Mouse (Mus musculus): ENCODE measurements around the gene Syna. TPM values are rescaled to one million over a fixed set of nuclear protein-coding genes. Genes with fewer than 3 reads are reported as not detected.

Syna gene
- 0.07 TPM in 2 replicates for polyA plus RNA-seq (2015; fragmentation: Nextera tagmentation; extraction: Ambion mirVana)

GRCm38 (mm10) chr5:134560071-134560449, at the start of gene Syna:
Gene Syna (minus strand): TSS chr5:134560171.
- no peaks in the 10 kb centered on the region for H3K4me1 ChIP-seq (replicated peaks; ENCODE audit: control insufficient read depth, insufficient read depth)
- 89% methylated on average over 7 of the region's 7 CpGs for WGBS
- H3K9me3 ChIP-seq (ENCODE audit: control insufficient read depth, low read length): no peaks in the 10 kb centered on the region
- TF ChIP-seq EP300 (optimal IDR thresholded peaks at IDR 0.05): no peak
- no peak for TF ChIP-seq CTCF (IDR thresholded peaks at IDR 0.05; ENCODE audit: low read depth)
- no peak within 1 kb of the TSS for H3K4me3 ChIP-seq (ENCODE audit: low read depth, low read length)
- ATAC-seq (ENCODE audit: low FRiP score, low TSS enrichment) (no peak), DNase-seq (ENCODE audit: low spot score) (no peak)
- no peaks in the 10 kb centered on the region for H3K27me3 ChIP-seq (ENCODE audit: control insufficient read depth, insufficient read depth, low read length)
- H3K36me3 ChIP-seq (ENCODE audit: control insufficient read depth, insufficient read depth, low read length): no peaks in the 10 kb centered on the region
- no peak within 1 kb of the TSS for H3K4me2 ChIP-seq (replicated peaks; ENCODE audit: low read depth)
- H3K9ac ChIP-seq (ENCODE audit: low read length): no peak within 1 kb of the TSS
- no peak within 1 kb of the TSS for H3K27ac ChIP-seq (replicated peaks)

GRCm38 (mm10) chr5:134607121-134607520, 47.1 kb upstream of the Syna start:
- WGBS: 32% methylated on average over 5 of the region's 5 CpGs
- Histone ChIP-seq H3K4me2 (replicated peaks; ENCODE audit: low read depth) (no peak overlapping the region), H3K36me3 (ENCODE audit: control insufficient read depth, insufficient read depth, low read length) (no peaks in the 10 kb centered on the region), H3K9me3 (ENCODE audit: control insufficient read depth, low read length) (no peaks in the 10 kb centered on the region), H3K4me3 (ENCODE audit: low read depth, low read length) (no peak overlapping the region), H3K4me1 (replicated peaks; ENCODE audit: control insufficient read depth, insufficient read depth) (no peaks in the 10 kb centered on the region), H3K27me3 (ENCODE audit: control insufficient read depth, insufficient read depth, low read length) (no peaks in the 10 kb centered on the region), H3K9ac (ENCODE audit: low read length) (no peak overlapping the region), H3K27ac (replicated peaks) (no peak overlapping the region)
- no peak for DNase-seq (ENCODE audit: low spot score)
- ATAC-seq (ENCODE audit: low FRiP score, low TSS enrichment): no peak; the same call in 1 of the 2 replicates
- TF ChIP-seq CTCF (IDR thresholded peaks at IDR 0.05; ENCODE audit: low read depth) (no peak), EP300 (optimal IDR thresholded peaks at IDR 0.05) (no peak)

- Histone ChIP-seq H3K27ac (replicated peaks) (no peak overlapping the region), H3K4me2 (replicated peaks; ENCODE audit: low read depth) (no peak overlapping the region), H3K4me1 (replicated peaks; ENCODE audit: control insufficient read depth, insufficient read depth) (no peaks in the 10 kb centered on the region), H3K9ac (ENCODE audit: low read length) (no peak overlapping the region), H3K9me3 (ENCODE audit: control insufficient read depth, low read length) (no peaks in the 10 kb centered on the region), H3K36me3 (ENCODE audit: control insufficient read depth, insufficient read depth, low read length) (no peaks in the 10 kb centered on the region), H3K4me3 (ENCODE audit: low read depth, low read length) (no peak overlapping the region), H3K27me3 (ENCODE audit: control insufficient read depth, insufficient read depth, low read length) (no peaks in the 10 kb centered on the region)
- no peak for TF ChIP-seq EP300 (optimal IDR thresholded peaks at IDR 0.05)
- peak; percentile 34 for TF ChIP-seq CTCF (IDR thresholded peaks at IDR 0.05; ENCODE audit: low read depth)
- DNase-seq (ENCODE audit: low spot score) (no peak), ATAC-seq (ENCODE audit: low FRiP score, low TSS enrichment) (no peak)
Measured at GRCm38 (mm10) chr5:134606314-134606713, 46.3 kb upstream of the Syna start.

GRCm38 (mm10) chr5:134604376-134604775, 44.4 kb upstream of the Syna start:
- no peak overlapping the region for H3K4me3 ChIP-seq (ENCODE audit: low read depth, low read length)
- no peak overlapping the region for H3K27ac ChIP-seq (replicated peaks)
- no peak overlapping the region for H3K9ac ChIP-seq (ENCODE audit: low read length)
- H3K9me3 ChIP-seq (ENCODE audit: control insufficient read depth, low read length): no peaks in the 10 kb centered on the region
- 84% methylated on average over 11 of the region's 11 CpGs for WGBS
- no peak for DNase-seq (ENCODE audit: low spot score)
- H3K36me3 ChIP-seq (ENCODE audit: control insufficient read depth, insufficient read depth, low read length): 0 out of 2 replicates have a peak, but pooled peaks cover 2% of the 10 kb centered on the region
- H3K4me2 ChIP-seq (replicated peaks; ENCODE audit: low read depth): no peak overlapping the region
- ATAC-seq (ENCODE audit: low FRiP score, low TSS enrichment): no peak
- no peaks in the 10 kb centered on the region for H3K4me1 ChIP-seq (replicated peaks; ENCODE audit: control insufficient read depth, insufficient read depth)
- H3K27me3 ChIP-seq (ENCODE audit: control insufficient read depth, insufficient read depth, low read length): no peaks in the 10 kb centered on the region
- TF ChIP-seq CTCF (IDR thresholded peaks at IDR 0.05; ENCODE audit: low read depth): no peak
- no peak for TF ChIP-seq EP300 (optimal IDR thresholded peaks at IDR 0.05)

GRCm38 (mm10) chr5:134597711-134598110, 37.7 kb upstream of the Syna start:
- Histone ChIP-seq H3K9me3 (ENCODE audit: control insufficient read depth, low read length) (no peaks in the 10 kb centered on the region), H3K36me3 (ENCODE audit: control insufficient read depth, insufficient read depth, low read length) (peaks cover 17% of the 10 kb centered on the region), H3K9ac (ENCODE audit: low read length) (no peak overlapping the region), H3K27me3 (ENCODE audit: control insufficient read depth, insufficient read depth, low read length) (no peaks in the 10 kb centered on the region), H3K4me2 (replicated peaks; ENCODE audit: low read depth) (no peak overlapping the region), H3K27ac (replicated peaks) (no peak overlapping the region), H3K4me1 (replicated peaks; ENCODE audit: control insufficient read depth, insufficient read depth) (no peaks in the 10 kb centered on the region), H3K4me3 (ENCODE audit: low read depth, low read length) (no peak overlapping the region)
- 78% methylated on average over 10 of the region's 10 CpGs for WGBS
- ATAC-seq (ENCODE audit: low FRiP score, low TSS enrichment): no peak
- TF ChIP-seq EP300 (optimal IDR thresholded peaks at IDR 0.05) (no peak), CTCF (IDR thresholded peaks at IDR 0.05; ENCODE audit: low read depth) (no peak)
- DNase-seq (ENCODE audit: low spot score): no peak

- Histone ChIP-seq H3K27me3 (ENCODE audit: control insufficient read depth, insufficient read depth, low read length) (no peaks in the 10 kb centered on the region), H3K9me3 (ENCODE audit: control insufficient read depth, low read length) (no peaks in the 10 kb centered on the region), H3K4me2 (replicated peaks; ENCODE audit: low read depth) (no peak overlapping the region), H3K4me1 (replicated peaks; ENCODE audit: control insufficient read depth, insufficient read depth) (no peaks in the 10 kb centered on the region), H3K27ac (replicated peaks) (no peak overlapping the region), H3K9ac (ENCODE audit: low read length) (no peak overlapping the region), H3K4me3 (ENCODE audit: low read depth, low read length) (no peak overlapping the region), H3K36me3 (ENCODE audit: control insufficient read depth, insufficient read depth, low read length) (peaks cover 18% of the 10 kb centered on the region)
- 84% methylated on average over 9 of the region's 9 CpGs for WGBS
- TF ChIP-seq EP300 (optimal IDR thresholded peaks at IDR 0.05): no peak
- no peak for TF ChIP-seq CTCF (IDR thresholded peaks at IDR 0.05; ENCODE audit: low read depth)
- no peak for DNase-seq (ENCODE audit: low spot score)
- ATAC-seq (ENCODE audit: low FRiP score, low TSS enrichment): no peak
Measured at GRCm38 (mm10) chr5:134593093-134593492, 33.1 kb upstream of the Syna start.
